Mouse (Mus musculus) kidney, embryonic 15.5 days (tissue): ENCODE measurements around the gene Sucla2. TPM values are rescaled to one million over a fixed set of nuclear protein-coding genes. Genes with fewer than 3 reads are reported as not detected.

Experiments
- ATAC-seq: fragments of 200-750 bp; cut with Nextera tagmentation; replicated peaks from 2 replicates; pipeline ENCODE4 v1.8.0; 2017; ENCODE audit warnings: moderate TSS enrichment; ENCODE audit not compliant: low FRiP score
- H3K27ac ChIP-seq: fragments of 300-500 bp; sonication (generic); 2 replicates; pipeline ENCODE4 v1.5.1; 2015; ENCODE audit warnings: mild to moderate bottlenecking, inconsistent platforms
- H3K27me3 ChIP-seq: fragments of 300-500 bp; sonication (generic); 2 replicates; pipeline ENCODE4 v1.6.1; 2015; ENCODE audit warnings: inconsistent platforms
- H3K36me3 ChIP-seq: fragments of 300-500 bp; sonication (generic); 2 replicates; pipeline ENCODE4 v1.6.1; 2015; ENCODE audit warnings: inconsistent platforms
- H3K4me1 ChIP-seq: fragments of 300-500 bp; sonication (generic); 2 replicates; pipeline ENCODE4 v1.6.1; 2015; ENCODE audit warnings: inconsistent platforms
- H3K4me2 ChIP-seq: fragments of 300-500 bp; sonication (generic); 2 replicates; pipeline ENCODE4 v1.6.1; 2015; ENCODE audit warnings: moderate library complexity, mild to moderate bottlenecking, inconsistent platforms
- H3K4me3 ChIP-seq: fragments of 300-500 bp; sonication (generic); replicated peaks from 2 replicates; pipeline ENCODE4 v1.5.1; 2015; ENCODE audit warnings: mild to moderate bottlenecking, inconsistent platforms
- H3K9ac ChIP-seq: fragments of 300-500 bp; sonication (generic); 2 replicates; pipeline ENCODE4 v1.6.1; 2015; ENCODE audit warnings: mild to moderate bottlenecking, inconsistent platforms
- H3K9me3 ChIP-seq: fragments of 300-500 bp; sonication (generic); replicated peaks from 2 replicates; pipeline ENCODE4 v1.6.1; 2016; ENCODE audit warnings: inconsistent platforms
- WGBS: fragments of 180-500 bp; shearing (Covaris S2); methylation state at CpG from one replicate; pipeline ENCODE4 v1.1.7; 2015; ENCODE audit warnings: mixed read lengths; 5-methylcytosine and 5-hydroxymethylcytosine counted together
- polyA plus RNA-seq: library from polyadenylated mRNA; unstranded; fragments of >200 nt; fragmentation: Nextera tagmentation; extraction: Ambion mirVana; gene quantifications from 2 replicates; pipeline ENCODE4 v1.2.1, GENCODE M21; 2015

Sucla2 gene
- polyA plus RNA-seq, 1 experiment from 2014 or later = 122 TPM

GRCm38 (mm10) chr14:73632648-73633263 lies 107.6 kb downstream of the Sucla2 start:
- H3K4me2 ChIP-seq = no peak overlapping the region
- no peaks in the 10 kb centered on the region for H3K9me3 ChIP-seq
- 81% methylated on average over 9 of the region's 9 CpGs for WGBS
- no peaks in the 10 kb centered on the region for H3K27me3 ChIP-seq
- no peak overlapping the region for H3K27ac ChIP-seq
- no peak overlapping the region for H3K9ac ChIP-seq
- H3K4me3 ChIP-seq = no peak overlapping the region
- H3K36me3 ChIP-seq = no peaks in the 10 kb centered on the region
- H3K4me1 ChIP-seq = no peaks in the 10 kb centered on the region
- ATAC-seq = no peak

GRCm38 (mm10) chr14:73634356-73634755 lies 109.2 kb downstream of the Sucla2 start:
- H3K27ac ChIP-seq = no peak overlapping the region
- no peaks in the 10 kb centered on the region for H3K27me3 ChIP-seq
- H3K9ac ChIP-seq = no peak overlapping the region
- H3K4me1 ChIP-seq = no peaks in the 10 kb centered on the region
- H3K9me3 ChIP-seq = no peaks in the 10 kb centered on the region
- H3K4me3 ChIP-seq = no peak overlapping the region
- no peak for ATAC-seq
- H3K36me3 ChIP-seq = no peaks in the 10 kb centered on the region
- no peak overlapping the region for H3K4me2 ChIP-seq
- 92% methylated on average over 3 of the region's 3 CpGs for WGBS

GRCm38 (mm10) chr14:73637460-73637859 lies 112.3 kb downstream of the Sucla2 start:
- H3K27ac ChIP-seq = no peak overlapping the region
- no peak overlapping the region for H3K4me3 ChIP-seq
- no peak for ATAC-seq
- no peak overlapping the region for H3K9ac ChIP-seq
- H3K4me2 ChIP-seq = no peak overlapping the region
- no peaks in the 10 kb centered on the region for H3K27me3 ChIP-seq
- H3K4me1 ChIP-seq = no peaks in the 10 kb centered on the region
- no peaks in the 10 kb centered on the region for H3K9me3 ChIP-seq
- H3K36me3 ChIP-seq = no peaks in the 10 kb centered on the region

Other genes starting within 250 kb of the Sucla2 start
- gene Rb1, start 199.5 kb upstream of the Sucla2 start, polyA plus RNA-seq = 16.2 and 19.5 TPM in 2 replicates
- gene Itm2b, start 140.0 kb upstream of the Sucla2 start, polyA plus RNA-seq = 910 and 925 TPM in 2 replicates
- gene Med4, start 15.3 kb upstream of the Sucla2 start, polyA plus RNA-seq = 89.4 and 91.6 TPM in 2 replicates
- gene Nudt15, start 22.9 kb downstream of the Sucla2 start, polyA plus RNA-seq = 7.6 and 8.4 TPM in 2 replicates
- gene Gm21750, start 135.9 kb downstream of the Sucla2 start, polyA plus RNA-seq = not detected in 2 replicates